Mouse (Mus musculus) thymus, adult 2 months (tissue): ENCODE measurements at regions not wholly inside any gene's neighbourhood (a gene's known extent, or its start where the extent isn't known, plus 50 kb on each side); places are given as distances from the start of the nearest gene placed in this dataset.

Source experiments
- DNase-seq: peaks from one replicate; pipeline ENCODE4 v3.0.0; 2021
- H3K27ac ChIP-seq: fragments of 200-500 bp; 2 replicates; pipeline ENCODE4 v1.5.1; 2012; ENCODE audit warnings: low read length, control low read depth; ENCODE audit not compliant: control insufficient read depth, insufficient read depth
- H3K27me3 ChIP-seq: fragments of 200-500 bp; 2 replicates; pipeline ENCODE4 v1.6.1; 2012; ENCODE audit warnings: mild to moderate bottlenecking, low read length, moderate library complexity, mixed read lengths; ENCODE audit not compliant: control insufficient read depth, insufficient read depth
- H3K36me3 ChIP-seq: fragments of 200-500 bp; 2 replicates; pipeline ENCODE4 v1.6.1; 2012; ENCODE audit warnings: mild to moderate bottlenecking, low read length, moderate library complexity; ENCODE audit not compliant: control insufficient read depth, insufficient read depth
- H3K4me1 ChIP-seq: fragments of 200-500 bp; replicated peaks from 2 replicates; pipeline ENCODE4 v1.6.1; 2012; ENCODE audit warnings: low read length; ENCODE audit not compliant: control insufficient read depth, insufficient read depth
- H3K4me3 ChIP-seq: fragments of 200-500 bp; 2 replicates; pipeline ENCODE4 v1.5.1; 2012; ENCODE audit warnings: mild to moderate bottlenecking, low read length, control low read depth, moderate library complexity; ENCODE audit not compliant: control insufficient read depth, insufficient read depth
- CTCF ChIP-seq: fragments of 200-500 bp; IDR thresholded peaks from 2 replicates; pipeline ENCODE4 v1.5.1; 2012; ENCODE audit warnings: mild to moderate bottlenecking, control low read depth, low read length, moderate library complexity, borderline replicate concordance; ENCODE audit not compliant: control insufficient read depth, poor library complexity, insufficient read depth; ENCODE audit errors: extremely low read depth
- POLR2A ChIP-seq: fragments of 200-500 bp; IDR thresholded peaks from 2 replicates; pipeline ENCODE4 v1.6.1; 2012; ENCODE audit warnings: mild to moderate bottlenecking, low read length, control low read depth, moderate library complexity; ENCODE audit not compliant: control insufficient read depth, poor library complexity, insufficient read depth; ENCODE audit errors: extremely low read depth
- whole genome bisulfite sequencing: fragments of 180-500 bp; shearing (Covaris S2); methylation state at CpG from one replicate; pipeline ENCODE4 v1.1.7; 2018; 5-methylcytosine and 5-hydroxymethylcytosine counted together

DNA sequence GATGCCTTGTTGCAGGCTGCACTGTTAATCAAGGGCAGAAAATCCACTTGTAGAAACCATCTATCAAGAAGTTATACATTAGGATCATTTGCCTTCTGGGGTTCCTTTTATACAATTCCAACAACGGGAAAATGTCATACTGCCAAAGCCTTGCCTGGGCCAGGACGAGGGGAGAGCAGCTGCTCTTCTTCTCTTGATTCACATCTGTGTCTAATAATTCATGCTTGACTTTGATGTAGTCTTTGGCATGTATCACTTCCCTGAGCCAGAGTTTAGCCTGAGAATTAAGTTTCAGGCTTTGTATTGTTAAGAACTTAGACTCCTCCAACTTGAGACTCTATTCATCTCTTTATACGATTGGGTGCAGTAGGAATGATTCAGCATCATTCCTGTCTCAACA, 627.2 kb downstream of the Basp1 start:
- 85% methylated on average over 3 of the region's 3 CpGs for WGBS
- DNase-seq: no peak
- Histone ChIP-seq H3K4me3 (no peak overlapping the region), H3K4me1 (no peaks in the 10 kb centered on the region), H3K27me3 (no peaks in the 10 kb centered on the region), H3K27ac (no peak overlapping the region), H3K36me3 (no peaks in the 10 kb centered on the region)
- TF ChIP-seq CTCF: no peak
- no peak for TF ChIP-seq POLR2A

DNA sequence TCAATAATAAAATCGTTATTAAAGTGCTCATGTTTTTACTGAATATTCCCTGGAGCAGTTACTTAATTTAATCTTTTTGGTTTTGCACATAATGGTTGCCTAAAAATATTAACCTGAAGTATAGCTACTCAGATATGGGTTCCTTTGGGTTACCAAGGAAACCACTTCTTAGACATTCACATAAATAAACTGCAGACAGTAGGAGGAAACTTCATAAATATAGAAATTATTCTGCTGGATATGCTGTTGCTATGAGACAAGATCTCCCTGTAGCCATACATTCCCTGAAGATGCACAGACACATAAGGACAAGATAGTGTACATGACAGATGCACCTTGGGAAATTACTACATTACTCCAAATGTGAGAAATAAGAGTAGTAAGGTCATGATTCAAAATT, 635.3 kb downstream of the Basp1 start:
- Histone ChIP-seq H3K4me1 (no peaks in the 10 kb centered on the region), H3K27ac (no peak overlapping the region), H3K36me3 (no peaks in the 10 kb centered on the region), H3K4me3 (no peak overlapping the region), H3K27me3 (no peaks in the 10 kb centered on the region)
- WGBS: 82% methylated on average over 1 of the region's 1 CpGs
- TF ChIP-seq CTCF (no peak), POLR2A (no peak)
- DNase-seq: no peak

DNA sequence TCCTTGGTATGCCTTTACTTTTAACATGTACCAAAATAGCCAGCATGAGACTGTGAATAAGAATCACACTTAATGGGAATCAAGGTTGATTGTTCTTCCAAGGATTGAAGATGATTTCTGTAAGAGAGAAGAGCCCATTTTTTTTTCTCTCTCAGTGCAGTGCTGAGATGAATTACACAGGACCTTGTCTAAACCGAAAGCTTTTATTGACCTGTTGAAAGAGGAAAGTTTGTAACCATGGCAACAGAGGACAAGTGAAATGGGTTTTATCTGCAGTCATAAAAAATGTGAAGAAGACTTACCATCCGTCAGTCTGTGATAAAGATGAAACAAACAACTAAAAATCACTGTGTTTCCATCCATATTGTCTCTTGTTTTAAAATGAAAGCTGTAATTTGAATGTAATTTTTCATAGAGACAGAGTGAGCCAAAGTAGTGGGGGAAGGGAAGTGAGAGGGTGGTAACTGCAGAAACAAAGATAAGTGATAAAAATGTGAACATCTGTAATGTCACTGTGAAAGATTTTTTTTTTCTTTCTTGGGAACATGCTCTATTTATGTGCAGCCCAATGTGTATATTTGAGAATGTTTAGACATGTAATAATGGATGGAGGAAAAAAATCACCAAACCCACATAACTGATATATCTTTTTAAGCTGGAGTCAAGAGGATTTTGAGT, 661.9 kb downstream of the Basp1 start:
- no peak overlapping the region for H3K27ac ChIP-seq
- H3K4me3 ChIP-seq: no peak overlapping the region
- H3K4me1 ChIP-seq: no peaks in the 10 kb centered on the region
- H3K27me3 ChIP-seq: no peaks in the 10 kb centered on the region
- no peak for DNase-seq
- TF ChIP-seq CTCF (no peak), POLR2A (no peak)
- WGBS: 67% methylated on average over 2 of the region's 2 CpGs
- no peaks in the 10 kb centered on the region for H3K36me3 ChIP-seq

DNA sequence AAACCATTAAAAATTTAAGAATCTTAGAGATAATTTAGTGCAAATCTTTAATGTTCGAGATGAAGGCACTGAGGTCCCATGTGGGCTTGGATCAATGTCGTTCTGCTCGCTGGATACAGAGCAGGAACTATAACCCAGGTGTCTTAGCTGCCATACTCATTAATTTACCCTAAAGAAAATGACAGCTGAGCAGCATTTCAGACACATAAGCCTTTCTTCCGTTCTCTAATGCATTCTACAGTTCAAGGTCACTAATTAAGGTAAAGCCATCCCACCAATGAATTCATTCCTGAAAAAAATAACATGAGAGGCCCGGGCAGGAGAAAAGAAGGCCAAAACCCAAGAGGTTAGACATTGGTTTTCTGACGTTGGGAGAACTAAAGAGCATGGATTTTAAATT, 670.3 kb downstream of the Basp1 start:
- WGBS: 83% methylated on average over 6 of the region's 6 CpGs
- Histone ChIP-seq H3K36me3 (no peaks in the 10 kb centered on the region), H3K4me1 (no peaks in the 10 kb centered on the region), H3K4me3 (no peak overlapping the region), H3K27me3 (no peaks in the 10 kb centered on the region), H3K27ac (no peak overlapping the region)
- no peak for DNase-seq
- TF ChIP-seq CTCF (no peak), POLR2A (no peak)

DNA sequence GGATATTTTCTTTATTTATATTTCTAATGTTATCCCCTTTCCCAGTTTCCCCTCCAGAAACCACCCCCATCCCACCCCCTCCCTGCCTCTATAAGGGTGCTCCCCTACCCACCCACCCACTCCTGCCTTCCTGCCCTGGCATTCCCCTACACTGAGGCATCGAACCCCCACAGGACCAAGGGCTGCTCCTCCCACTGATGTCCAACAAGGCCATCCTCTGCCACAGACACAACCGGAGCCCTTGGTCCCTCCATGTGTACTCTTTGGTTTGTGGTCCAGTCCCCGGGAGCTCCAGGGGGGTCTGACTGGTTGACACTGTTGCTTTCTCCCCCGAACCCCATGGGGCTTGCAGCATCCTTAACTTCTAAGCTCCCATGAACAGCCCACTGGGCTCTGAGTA, 688.4 kb downstream of the Basp1 start:
- TF ChIP-seq POLR2A: no peak
- no peak for TF ChIP-seq CTCF
- no peak overlapping the region for H3K27ac ChIP-seq
- no peak overlapping the region for H3K4me3 ChIP-seq
- H3K27me3 ChIP-seq: no peaks in the 10 kb centered on the region
- no peaks in the 10 kb centered on the region for H3K36me3 ChIP-seq
- no peaks in the 10 kb centered on the region for H3K4me1 ChIP-seq
- DNase-seq: no peak
- WGBS: 96% methylated on average over 4 of the region's 4 CpGs

DNA sequence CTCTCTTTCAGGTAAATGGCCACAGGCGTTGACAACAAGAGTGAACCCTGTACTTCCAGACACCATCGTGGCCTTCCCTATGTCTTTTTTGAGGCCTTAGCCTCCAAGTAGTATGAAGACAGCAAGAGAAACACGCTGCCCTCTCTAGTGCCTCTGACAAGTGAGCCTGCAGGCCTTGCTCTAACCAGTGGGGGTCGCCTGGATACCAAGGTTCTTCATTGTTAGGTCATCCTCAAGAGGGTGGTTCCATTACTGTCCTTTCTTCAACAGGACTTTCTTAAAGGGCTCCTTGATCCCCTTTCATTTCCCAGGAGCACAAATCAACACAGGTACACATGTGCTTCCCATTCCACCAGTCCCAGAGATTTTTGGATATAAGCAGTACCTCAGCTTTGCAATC, 688.9 kb downstream of the Basp1 start:
- H3K27me3 ChIP-seq: no peaks in the 10 kb centered on the region
- DNase-seq: no peak
- WGBS: 50% methylated on average over 4 of the region's 4 CpGs

DNA sequence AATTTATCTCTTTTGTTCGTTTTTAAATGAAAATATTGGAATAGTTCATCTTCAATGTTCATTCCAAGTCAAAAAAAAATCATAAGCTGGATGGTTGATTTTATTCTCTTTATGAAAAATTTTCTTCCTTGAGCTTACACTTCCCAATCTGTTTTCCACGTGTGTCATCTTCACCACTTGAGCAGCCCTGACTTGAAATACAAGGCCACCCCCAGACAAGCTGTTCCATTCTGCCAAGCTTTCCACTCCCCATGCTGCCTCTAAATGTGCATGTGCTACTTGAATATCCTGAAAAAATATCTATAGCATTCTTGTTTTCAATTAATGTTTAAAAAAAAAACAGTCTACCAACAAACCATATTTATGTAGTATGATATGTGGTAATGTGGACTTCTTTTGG, 693.2 kb downstream of the Basp1 start:
- Histone ChIP-seq H3K27me3 (no peaks in the 10 kb centered on the region), H3K27ac (no peak overlapping the region), H3K4me1 (no peaks in the 10 kb centered on the region), H3K36me3 (no peaks in the 10 kb centered on the region), H3K4me3 (no peak overlapping the region)
- TF ChIP-seq POLR2A (no peak), CTCF (no peak)
- DNase-seq: no peak
- WGBS: 71% methylated on average over 2 of the region's 2 CpGs

More for the DNA sequence above, 688.9 kb downstream of the Basp1 start:
- Histone ChIP-seq H3K27ac (no peak overlapping the region), H3K36me3 (no peaks in the 10 kb centered on the region), H3K4me3 (no peak overlapping the region), H3K4me1 (no peaks in the 10 kb centered on the region)
- no peak for TF ChIP-seq CTCF
- TF ChIP-seq POLR2A: no peak
